Mouse (Mus musculus): ENCODE data around the gene Zfp3. TPM values are rescaled to one million over a fixed set of nuclear protein-coding genes. Genes with fewer than 3 reads are reported as not detected.

Gene Zfp3
- total RNA-seq, 2 experiments from 2014 or later = 16.4 to 17.2 TPM

- intact Hi-C loops (cut with DNase I) = no loop called here
- DNase-seq (ENCODE audit: low spot score in 2 of 2) = no peak
These were observed 38.9 kb downstream of the Zfp3 start for GRCm38 (mm10) chr11:70802865-70803261.

- intact Hi-C loops (cut with DNase I) = no loop called here
- DNase-seq (ENCODE audit: low spot score in 2 of 2) = no peak
These were observed 39.7 kb downstream of the Zfp3 start for GRCm38 (mm10) chr11:70803711-70804200.

- no peak for DNase-seq (ENCODE audit: low spot score in 2 of 2)
- intact Hi-C loops (cut with DNase I) = no loop called here
These were observed 40.4 kb downstream of the Zfp3 start for GRCm38 (mm10) chr11:70804395-70804794.

- intact Hi-C loops (cut with DNase I) = no loop called here
- no peak for DNase-seq (ENCODE audit: low spot score in 2 of 2)
These were observed 41.7 kb downstream of the Zfp3 start for GRCm38 (mm10) chr11:70805641-70806175.

- no peak for DNase-seq (ENCODE audit: low spot score in 2 of 2)
- intact Hi-C loops (cut with DNase I) = no loop called here
These were observed 42.7 kb downstream of the Zfp3 start for GRCm38 (mm10) chr11:70806697-70807096.

GRCm38 (mm10) chr11:70807630-70808029 is 43.6 kb downstream of the Zfp3 start:
- DNase-seq (ENCODE audit: low spot score in 2 of 2) = no peak
- intact Hi-C loops (cut with DNase I) = no loop called here

GRCm38 (mm10) chr11:70808101-70808500 is 44.1 kb downstream of the Zfp3 start:
- intact Hi-C loops (cut with DNase I) = no loop called here
- DNase-seq (ENCODE audit: low spot score in 2 of 2) = no peak

GRCm38 (mm10) chr11:70809011-70809410 is 45.0 kb downstream of the Zfp3 start:
- intact Hi-C loops (cut with DNase I) = no loop called here

GRCm38 (mm10) chr11:70811041-70811440 is 47.0 kb downstream of the Zfp3 start:
- intact Hi-C loops (cut with DNase I) = no loop called here
- no peak for DNase-seq (ENCODE audit: low spot score in 2 of 2)

More at GRCm38 (mm10) chr11:70809011-70809410, 45.0 kb downstream of the Zfp3 start:
- no peak for DNase-seq (ENCODE audit: low spot score in 2 of 2)

- intact Hi-C loops (cut with DNase I) = no loop called here
- DNase-seq (ENCODE audit: low spot score in 2 of 2) = no peak
These were observed 47.6 kb downstream of the Zfp3 start for GRCm38 (mm10) chr11:70811471-70812240.

GRCm38 (mm10) chr11:70812365-70812764 is 48.4 kb downstream of the Zfp3 start, which contains the start of gene Scimp:
Scimp (minus strand) TSS chr11:70812586.
- intact Hi-C loops (cut with DNase I) = no loop called here
- no peak for DNase-seq (ENCODE audit: low spot score in 2 of 2)

- DNase-seq (ENCODE audit: low spot score in 2 of 2) = no peak
- intact Hi-C loops (cut with DNase I) = loop anchor here (2.0 kb wide), 1 partner anchor 38 kb away; no protein-coding TSS in a partner anchor
These were observed 51.1 kb downstream of the Zfp3 start for GRCm38 (mm10) chr11:70815071-70815470.

- intact Hi-C loops (cut with DNase I) = loop anchor here (2.0 kb wide), 1 partner anchor 39 kb away; no protein-coding TSS in a partner anchor
- DNase-seq (ENCODE audit: low spot score in 2 of 2) = peak; percentile 72 to 75
These were observed 51.6 kb downstream of the Zfp3 start for GRCm38 (mm10) chr11:70815498-70816078.

- no peak for DNase-seq (ENCODE audit: low spot score in 2 of 2)
- intact Hi-C loops (cut with DNase I) = no loop called here
These were observed 52.8 kb downstream of the Zfp3 start for GRCm38 (mm10) chr11:70816770-70817169.

- intact Hi-C loops (cut with DNase I) = no loop called here
- DNase-seq (ENCODE audit: low spot score in 2 of 2) = no peak
These were observed 56.1 kb downstream of the Zfp3 start for GRCm38 (mm10) chr11:70820120-70820519.

- intact Hi-C loops (cut with DNase I) = no loop called here
- no peak for DNase-seq (ENCODE audit: low spot score in 2 of 2)
These were observed 58.0 kb downstream of the Zfp3 start for GRCm38 (mm10) chr11:70821728-70822591.

Data from left cerebral cortex, postnatal 25 days (tissue).